Mouse (Mus musculus): Measurements from ENCODE around the gene Tes3-ps. TPM values are rescaled to one million over a fixed set of nuclear protein-coding genes. Genes with fewer than 3 reads are reported as not detected.

Tes3-ps gene
- 0.38 and 0.40 TPM in 2 replicates for polyA plus RNA-seq (2012; rRNA removed)

- Histone ChIP-seq H3K27ac (ENCODE audit: insufficient read depth, low read length) (no peak within 1 kb of the TSS; the same call in 1 of the 2 replicates), H3K4me3 (ENCODE audit: insufficient read depth, low read length) (no peak within 1 kb of the TSS), H3K4me1 (ENCODE audit: control insufficient read depth, insufficient read depth, low read length) (no peaks in the 10 kb centered on the region)
- TF ChIP-seq POLR2A (IDR thresholded peaks at IDR 0.05; ENCODE audit: extremely low read depth, insufficient read depth, low read length): no peak
- no peak for TF ChIP-seq CTCF (IDR thresholded peaks at IDR 0.05; ENCODE audit: extremely low read depth, insufficient read depth, low read length)
Measured at GRCm38 (mm10) chr13:49492376-49493368, at the start of gene Tes3-ps. TSS of gene Tes3-ps (plus strand) at chr13:49493318.

GRCm38 (mm10) chr13:49444451-49444850 is 48.7 kb upstream of the Tes3-ps start:
- TF ChIP-seq CTCF (IDR thresholded peaks at IDR 0.05; ENCODE audit: extremely low read depth, insufficient read depth, low read length): no peak
- TF ChIP-seq POLR2A (IDR thresholded peaks at IDR 0.05; ENCODE audit: extremely low read depth, insufficient read depth, low read length): no peak
- peak overlapping the region; percentile 38; the same call in 1 of the 2 replicates for H3K27ac ChIP-seq (ENCODE audit: insufficient read depth, low read length)
- H3K4me3 ChIP-seq (ENCODE audit: insufficient read depth, low read length): no peak overlapping the region
- H3K4me1 ChIP-seq (ENCODE audit: control insufficient read depth, insufficient read depth, low read length): no peaks in the 10 kb centered on the region; the same call in 1 of the 2 replicates

- H3K4me3 ChIP-seq (ENCODE audit: insufficient read depth, low read length): no peak overlapping the region
- no peak overlapping the region for H3K27ac ChIP-seq (ENCODE audit: insufficient read depth, low read length)
- TF ChIP-seq POLR2A (IDR thresholded peaks at IDR 0.05; ENCODE audit: extremely low read depth, insufficient read depth, low read length) (no peak), CTCF (IDR thresholded peaks at IDR 0.05; ENCODE audit: extremely low read depth, insufficient read depth, low read length) (peak; percentile 98)
- H3K4me1 ChIP-seq (ENCODE audit: control insufficient read depth, insufficient read depth, low read length): no peaks in the 10 kb centered on the region
Measured at GRCm38 (mm10) chr13:49449318-49449749, 43.8 kb upstream of the Tes3-ps start.

- TF ChIP-seq CTCF (IDR thresholded peaks at IDR 0.05; ENCODE audit: extremely low read depth, insufficient read depth, low read length): no peak
- TF ChIP-seq POLR2A (IDR thresholded peaks at IDR 0.05; ENCODE audit: extremely low read depth, insufficient read depth, low read length): no peak
- Histone ChIP-seq H3K27ac (ENCODE audit: insufficient read depth, low read length) (0 out of 2 replicates have a peak overlapping the region, but pooled peaks have one; percentile 29), H3K4me3 (ENCODE audit: insufficient read depth, low read length) (no peak overlapping the region), H3K4me1 (ENCODE audit: control insufficient read depth, insufficient read depth, low read length) (peaks cover 7% of the 10 kb centered on the region; the same call in 1 of the 2 replicates)
Measured at GRCm38 (mm10) chr13:49460276-49460675, 32.8 kb upstream of the Tes3-ps start.

- H3K4me3 ChIP-seq (ENCODE audit: insufficient read depth, low read length): no peak overlapping the region
- no peak for TF ChIP-seq CTCF (IDR thresholded peaks at IDR 0.05; ENCODE audit: extremely low read depth, insufficient read depth, low read length)
- no peak for TF ChIP-seq POLR2A (IDR thresholded peaks at IDR 0.05; ENCODE audit: extremely low read depth, insufficient read depth, low read length)
- H3K4me1 ChIP-seq (ENCODE audit: control insufficient read depth, insufficient read depth, low read length): peaks cover 7% of the 10 kb centered on the region; the same call in 1 of the 2 replicates
- peak overlapping the region; percentile 71; the same call in 1 of the 2 replicates for H3K27ac ChIP-seq (ENCODE audit: insufficient read depth, low read length)
Measured at GRCm38 (mm10) chr13:49460692-49461414, 32.3 kb upstream of the Tes3-ps start.

- Histone ChIP-seq H3K27ac (ENCODE audit: insufficient read depth, low read length) (peak overlapping the region; percentile 71; the same call in 1 of the 2 replicates), H3K4me1 (ENCODE audit: control insufficient read depth, insufficient read depth, low read length) (peaks cover 7% of the 10 kb centered on the region; the same call in 1 of the 2 replicates), H3K4me3 (ENCODE audit: insufficient read depth, low read length) (no peak overlapping the region)
- TF ChIP-seq CTCF (IDR thresholded peaks at IDR 0.05; ENCODE audit: extremely low read depth, insufficient read depth, low read length) (no peak), POLR2A (IDR thresholded peaks at IDR 0.05; ENCODE audit: extremely low read depth, insufficient read depth, low read length) (no peak)
Measured at GRCm38 (mm10) chr13:49461458-49462132, 31.5 kb upstream of the Tes3-ps start.

- TF ChIP-seq CTCF (IDR thresholded peaks at IDR 0.05; ENCODE audit: extremely low read depth, insufficient read depth, low read length) (no peak), POLR2A (IDR thresholded peaks at IDR 0.05; ENCODE audit: extremely low read depth, insufficient read depth, low read length) (no peak)
- Histone ChIP-seq H3K4me1 (ENCODE audit: control insufficient read depth, insufficient read depth, low read length) (peaks cover 7% of the 10 kb centered on the region; the same call in 1 of the 2 replicates), H3K4me3 (ENCODE audit: insufficient read depth, low read length) (no peak overlapping the region), H3K27ac (ENCODE audit: insufficient read depth, low read length) (no peak overlapping the region)
Measured at GRCm38 (mm10) chr13:49462921-49463320, 30.2 kb upstream of the Tes3-ps start.

- Histone ChIP-seq H3K4me3 (ENCODE audit: insufficient read depth, low read length) (no peak overlapping the region), H3K27ac (ENCODE audit: insufficient read depth, low read length) (no peak overlapping the region), H3K4me1 (ENCODE audit: control insufficient read depth, insufficient read depth, low read length) (peaks cover 5% of the 10 kb centered on the region; the same call in 1 of the 2 replicates)
- no peak for TF ChIP-seq POLR2A (IDR thresholded peaks at IDR 0.05; ENCODE audit: extremely low read depth, insufficient read depth, low read length)
- TF ChIP-seq CTCF (IDR thresholded peaks at IDR 0.05; ENCODE audit: extremely low read depth, insufficient read depth, low read length): no peak
Measured at GRCm38 (mm10) chr13:49465875-49466274, 27.2 kb upstream of the Tes3-ps start.
